Mouse (Mus musculus): ENCODE data around the gene Tspan10.

Gene Tspan10

GRCm38 (mm10) chr11:120454965-120455364, 12.5 kb downstream of the Tspan10 start:
- no peak for DNase-seq (ENCODE audit: low read depth, low spot score)

DNA sequence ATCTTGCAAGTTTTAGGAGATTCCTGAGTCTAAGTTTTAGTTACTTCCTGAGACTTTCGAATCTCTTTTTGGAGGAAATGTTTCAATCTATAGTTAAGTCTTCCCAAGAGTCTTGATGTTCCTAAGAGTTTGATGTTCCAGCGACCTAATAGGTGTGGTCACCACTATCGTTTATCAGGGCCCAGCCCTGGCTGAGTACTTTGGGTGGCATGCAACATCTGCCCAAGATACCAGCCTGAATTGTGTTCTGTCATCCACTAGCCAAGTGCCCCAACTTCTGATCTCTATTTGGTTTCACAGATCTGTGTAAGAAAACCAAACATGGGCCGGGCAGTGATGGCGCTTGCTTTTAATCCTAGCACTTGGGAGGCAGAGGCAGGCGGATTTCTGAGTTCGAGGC, 13.0 kb downstream of the Tspan10 start:
- no peak for DNase-seq (ENCODE audit: low read depth, low spot score)

GRCm38 (mm10) chr11:120457370-120457769, 14.9 kb downstream of the Tspan10 start:
- DNase-seq (ENCODE audit: low read depth, low spot score): no peak

GRCm38 (mm10) chr11:120457772-120458751, 15.6 kb downstream of the Tspan10 start, which contains the start of the genes Oxld1 and Ccdc137:
Oxld1 (minus strand) TSS chr11:120458068.
Ccdc137 (plus strand) TSS chr11:120458115.
- DNase-seq (ENCODE audit: low read depth, low spot score): peak; percentile 56

DNA sequence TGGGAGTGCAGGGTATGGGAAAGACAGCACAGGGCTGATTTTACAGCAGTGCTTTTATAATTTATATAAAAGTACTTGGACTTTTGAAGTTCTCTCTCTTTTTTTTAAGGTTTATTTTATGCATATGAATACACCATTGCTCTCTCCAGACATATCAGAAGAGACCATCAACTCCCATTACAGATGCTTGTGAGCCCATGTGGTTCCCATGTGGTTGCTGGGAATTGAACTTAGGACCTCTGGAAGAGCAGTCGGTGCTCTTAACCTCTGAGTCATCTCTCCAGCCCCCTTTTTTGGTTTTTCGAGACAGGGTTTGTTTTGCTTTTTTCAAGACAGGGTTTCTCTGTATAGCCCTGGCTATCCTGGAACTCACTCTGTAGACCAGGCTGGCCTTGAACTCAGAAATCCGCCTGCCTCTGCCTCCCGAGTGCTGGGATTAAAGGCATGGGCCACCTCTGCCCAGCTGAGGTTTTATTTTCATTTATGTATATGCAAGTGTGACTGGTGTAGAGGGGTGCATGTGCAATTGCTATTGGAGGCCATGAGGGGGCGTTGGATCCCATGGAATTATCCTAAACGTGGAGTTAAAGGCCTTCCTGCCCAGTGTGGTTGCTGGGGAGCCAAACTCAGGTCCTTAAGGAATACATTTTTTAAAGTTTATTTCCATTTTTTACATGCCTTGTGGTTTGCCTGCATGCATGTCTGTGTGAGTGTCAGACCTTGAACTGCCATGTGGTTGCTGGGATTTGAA, 16.6 kb downstream of the Tspan10 start:
- DNase-seq (ENCODE audit: low read depth, low spot score): no peak

- no peak for DNase-seq (ENCODE audit: low read depth, low spot score)
Measured at GRCm38 (mm10) chr11:120463536-120463935, 21.1 kb downstream of the Tspan10 start.

DNA sequence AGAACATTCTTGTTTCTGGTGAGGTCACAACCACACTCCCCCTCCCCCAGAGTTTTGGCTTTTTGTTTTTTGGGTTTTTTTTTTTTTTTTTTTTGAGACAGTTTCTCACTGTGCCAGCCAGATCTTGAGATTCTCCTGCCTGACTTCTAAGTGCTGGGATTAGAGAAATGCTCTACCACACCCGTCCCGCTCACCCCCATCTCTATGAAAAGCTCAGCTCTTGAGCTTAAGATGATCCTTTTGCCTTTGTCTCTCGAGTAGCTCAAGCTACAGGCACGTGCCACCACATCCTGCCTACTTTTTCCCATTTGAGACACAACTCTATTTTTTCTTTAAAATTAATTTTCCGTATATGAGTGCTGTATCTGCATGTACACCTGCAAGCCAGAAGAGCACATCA, 21.9 kb downstream of the Tspan10 start:
- DNase-seq (ENCODE audit: low read depth, low spot score): no peak

DNA sequence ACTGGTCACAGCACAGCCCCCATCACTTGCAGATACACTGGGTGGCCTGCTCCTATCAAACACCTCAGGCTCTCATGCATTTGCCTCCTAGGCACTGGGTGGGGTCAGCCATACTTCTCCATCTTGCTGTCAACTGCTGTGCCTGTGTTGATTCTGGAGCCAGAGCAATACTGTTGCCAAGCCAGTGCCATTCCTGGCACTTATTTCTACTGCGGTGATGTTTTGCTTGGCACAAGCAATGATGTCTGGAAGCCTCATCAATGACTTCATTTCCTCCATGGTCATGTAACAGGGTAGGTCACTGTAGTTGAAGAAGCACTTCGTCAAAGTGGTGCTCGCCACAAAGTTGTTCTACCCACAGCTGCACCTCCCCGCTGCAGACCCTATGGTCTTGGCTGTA, 23.1 kb downstream of the Tspan10 start:
- DNase-seq (ENCODE audit: low read depth, low spot score): no peak

GRCm38 (mm10) chr11:120467051-120467735, 24.7 kb downstream of the Tspan10 start, which contains the start of gene Arl16:
Arl16 (minus strand) TSS chr11:120467607.
- DNase-seq (ENCODE audit: low read depth, low spot score): peak; percentile 99

GRCm38 (mm10) chr11:120467736-120468092, 25.3 kb downstream of the Tspan10 start:
- DNase-seq (ENCODE audit: low read depth, low spot score): no peak

DNA sequence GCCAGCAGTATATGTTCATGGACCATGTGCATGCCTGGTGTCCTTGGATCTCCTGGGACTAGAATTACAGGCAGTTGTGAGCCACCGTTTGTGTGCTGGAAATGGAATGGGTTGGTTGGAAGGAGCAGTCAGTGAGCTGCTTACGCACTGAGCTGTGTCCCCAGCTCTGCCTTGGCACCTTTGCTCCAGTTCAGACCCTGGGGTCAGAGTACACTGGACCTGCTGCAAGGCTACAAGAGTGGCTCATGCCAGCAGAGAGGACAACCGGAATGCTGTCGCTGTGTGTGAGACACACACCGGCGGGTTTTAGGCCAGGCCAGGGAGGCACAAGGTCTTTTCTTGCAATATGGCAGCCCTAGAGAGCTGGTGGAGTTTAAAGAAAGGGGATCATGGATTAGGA, 29.6 kb downstream of the Tspan10 start:
- no peak for DNase-seq (ENCODE audit: low read depth, low spot score)

- no peak for DNase-seq (ENCODE audit: low read depth, low spot score)
Measured at GRCm38 (mm10) chr11:120483448-120483934, 41.0 kb downstream of the Tspan10 start.

- peak; percentile 94 for DNase-seq (ENCODE audit: low read depth, low spot score)
Measured at GRCm38 (mm10) chr11:120484265-120484981, 42.0 kb downstream of the Tspan10 start, which contains the start of gene Mrpl12. Mrpl12 (plus strand) TSS chr11:120484613.

GRCm38 (mm10) chr11:120485251-120485650, 42.8 kb downstream of the Tspan10 start:
- no peak for DNase-seq (ENCODE audit: low read depth, low spot score)

DNA sequence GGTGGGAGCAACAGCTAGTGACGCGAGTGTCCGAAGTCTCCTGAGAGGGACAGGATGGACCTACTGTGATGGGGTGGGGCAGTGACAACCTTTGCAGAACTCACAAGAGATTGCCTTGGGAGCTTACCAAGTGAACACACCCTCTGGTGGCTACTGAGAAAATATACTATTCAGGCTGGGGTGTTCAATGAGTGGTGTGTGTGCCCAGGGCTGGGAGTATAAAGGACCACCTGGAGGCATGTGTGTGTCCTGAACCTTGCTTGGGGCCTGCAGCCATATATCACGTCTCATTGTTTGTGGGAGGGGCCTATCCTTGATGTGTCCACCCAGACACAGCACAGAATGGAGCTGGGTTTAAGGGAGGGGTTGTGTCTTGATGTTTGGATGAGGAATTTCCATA, 46.1 kb downstream of the Tspan10 start:
- no peak for DNase-seq (ENCODE audit: low read depth, low spot score)

DNA sequence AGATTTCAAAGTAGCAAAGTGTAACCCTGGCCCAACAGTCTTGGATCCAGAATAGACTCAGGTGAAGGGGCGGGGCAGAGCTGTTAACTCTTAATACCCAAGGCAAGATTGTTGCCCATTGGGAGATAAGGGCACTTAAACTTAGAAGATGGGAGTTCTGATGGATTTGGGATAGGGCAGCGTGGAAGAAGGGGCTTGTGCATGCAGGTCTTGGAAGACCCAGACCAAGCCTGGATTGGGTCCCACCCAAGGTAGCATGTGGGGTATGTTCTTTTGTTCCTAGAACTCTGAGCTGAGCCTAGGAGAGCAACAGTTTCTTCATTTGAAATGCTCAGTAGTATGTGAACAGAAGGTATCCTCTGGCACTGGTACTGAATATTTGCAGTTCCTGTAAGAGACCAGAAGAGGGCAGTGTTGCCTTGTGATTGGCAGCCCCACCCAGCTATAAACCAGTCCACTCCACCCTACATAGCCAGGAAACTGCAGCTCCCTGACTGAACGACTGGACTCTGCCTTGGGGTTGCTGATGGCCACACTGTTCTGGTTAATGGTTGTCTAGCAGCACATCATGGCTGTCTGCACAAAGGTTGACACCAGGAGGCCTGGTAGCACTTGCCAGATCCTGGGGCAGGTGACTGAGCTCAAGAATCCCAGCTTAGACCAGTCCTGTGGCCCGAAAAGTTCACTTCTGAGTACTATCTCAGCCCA, 46.8 kb downstream of the Tspan10 start:
- DNase-seq (ENCODE audit: low read depth, low spot score): peak; percentile 55

DNA sequence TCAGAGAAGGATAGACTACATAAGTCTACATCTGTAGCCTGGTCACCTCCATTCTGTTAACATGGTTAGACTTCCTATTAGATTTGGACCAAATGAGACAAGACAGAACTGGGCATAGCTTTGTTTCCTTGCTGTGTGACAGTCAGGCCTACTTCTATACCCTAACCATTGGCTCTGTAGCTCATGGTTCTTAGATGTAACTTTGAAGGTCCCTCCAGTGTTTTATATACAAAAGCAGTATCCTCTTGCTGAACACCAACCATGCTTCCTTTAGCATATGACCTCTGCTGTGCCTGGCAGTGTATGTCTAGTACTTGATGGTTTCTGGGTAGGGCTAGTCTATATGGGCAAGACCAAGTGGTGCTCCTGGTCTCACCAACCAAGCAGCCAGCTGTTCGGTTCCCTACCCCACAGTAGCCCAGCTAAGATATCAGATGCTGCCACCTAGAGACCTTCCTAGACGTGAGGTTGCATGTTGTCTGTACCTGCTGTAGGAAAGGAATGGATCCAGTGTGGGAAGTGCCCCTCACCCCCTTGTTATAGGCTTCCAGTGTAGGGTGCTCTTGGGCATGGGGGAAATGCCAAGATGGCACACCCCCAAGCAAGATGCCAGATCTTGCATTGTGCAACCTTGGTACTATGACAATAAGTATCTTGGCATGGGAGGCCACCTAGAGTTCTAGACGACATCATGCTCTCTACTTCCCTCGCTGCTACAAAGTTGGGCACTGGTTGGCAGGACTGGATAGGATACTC, 48.0 kb downstream of the Tspan10 start:
- no peak for DNase-seq (ENCODE audit: low read depth, low spot score)

DNA sequence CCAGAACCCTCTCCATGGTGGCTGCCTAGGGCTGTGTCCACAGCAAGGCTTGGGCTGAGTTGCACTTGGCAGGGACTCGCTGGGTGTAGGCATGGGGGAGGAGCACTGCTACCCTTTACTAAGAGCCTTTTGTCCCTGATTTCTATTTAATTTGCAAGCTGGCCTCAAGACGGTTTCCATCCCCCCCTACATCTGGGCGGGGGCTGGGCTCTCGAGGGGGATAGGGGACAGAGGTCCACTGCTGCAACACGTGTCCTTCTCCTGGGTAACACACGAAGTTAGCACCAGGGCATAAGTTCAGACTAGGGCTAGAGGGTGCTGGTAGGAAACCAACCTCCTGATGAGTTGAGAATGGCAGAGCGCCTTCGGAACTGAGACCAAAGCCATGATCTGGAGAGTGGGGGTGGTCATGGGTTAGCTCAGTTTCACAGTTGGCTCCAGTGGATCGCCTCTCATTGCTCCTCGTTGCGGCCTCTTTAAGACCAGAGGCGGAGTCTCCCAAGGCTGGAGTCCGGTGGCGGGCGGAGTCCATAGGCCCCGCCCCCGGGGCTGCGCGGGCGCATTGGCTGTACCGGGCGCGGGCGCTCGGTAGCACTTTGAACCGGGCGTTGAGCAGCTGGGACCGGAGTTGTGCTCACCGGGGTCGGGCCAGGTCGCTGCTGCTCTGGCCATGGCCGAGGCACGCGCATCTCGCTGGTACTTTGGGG, 49.0 kb downstream of the Tspan10 start, which contains the start of gene Slc25a10:
TSS of gene Slc25a10 (plus strand) at position 524 of the 707 bp plus-strand sequence.
- peak; percentile 52 for DNase-seq (ENCODE audit: low read depth, low spot score)

Data from brain, embryonic 18.5 days (tissue).